Mouse (Mus musculus) G1E (cell line): Measurements from ENCODE around the gene Cwc22.

Experiments used
- CTCF ChIP-seq: IDR thresholded peaks from 2 replicates; pipeline ENCODE4 v1.5.1; 2012; ENCODE audit warnings: low read depth, low read length, inconsistent platforms, mixed read lengths
- GATA1 ChIP-seq: IDR thresholded peaks from 2 replicates; pipeline ENCODE4 v1.6.1; 2012; ENCODE audit warnings: borderline replicate concordance, low read length, inconsistent platforms, mixed read lengths
- POLR2AphosphoS5 ChIP-seq: IDR thresholded peaks from 2 replicates; pipeline ENCODE4 v1.6.1; 2012; ENCODE audit warnings: low read depth, low read length, inconsistent platforms; ENCODE audit not compliant: insufficient replicate concordance
- TAL1 ChIP-seq: conservative IDR thresholded peaks from 2 replicates; pipeline ENCODE4 v1.6.1; 2012; ENCODE audit warnings: low read depth, low read length, inconsistent platforms, mixed read lengths

DNA sequence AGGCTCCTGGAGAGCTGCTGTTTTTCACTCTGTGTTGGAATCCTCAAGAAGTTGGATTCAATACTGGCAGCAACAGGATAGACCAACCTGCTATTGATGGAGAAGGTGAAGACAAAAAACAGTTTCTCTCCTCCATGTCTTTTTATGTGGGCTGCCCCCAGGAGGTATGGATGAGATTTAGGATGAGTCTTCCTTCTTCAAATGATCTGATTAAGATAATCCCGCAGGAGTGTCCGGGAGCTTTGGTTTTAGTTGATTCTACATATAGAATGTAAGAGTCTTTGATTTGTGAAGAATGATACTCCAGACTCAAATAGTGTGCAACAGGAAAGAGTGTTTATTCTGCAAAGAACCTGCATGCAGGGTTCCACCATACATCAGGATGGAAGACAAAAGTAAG is 2.7 kb upstream of the Cwc22 start:
- no peak for TF ChIP-seq CTCF
- no peak for TF ChIP-seq TAL1
- no peak for TF ChIP-seq GATA1
- no peak for TF ChIP-seq POLR2AphosphoS5
